Mouse (Mus musculus) megakaryocyte, embryonic 14.5 days (primary cell): Measurements from ENCODE around the gene Tgfa.

Experiments used
- FLI1 ChIP-seq: IDR thresholded peaks from 2 replicates; pipeline ENCODE4 v1.6.1; 2012; ENCODE audit warnings: low read length, inconsistent platforms, mixed read lengths
- GATA1 ChIP-seq: IDR thresholded peaks from 3 replicates; pipeline ENCODE4 v1.6.1; 2012; ENCODE audit warnings: mixed read lengths, low read length, inconsistent platforms, borderline replicate concordance

DNA sequence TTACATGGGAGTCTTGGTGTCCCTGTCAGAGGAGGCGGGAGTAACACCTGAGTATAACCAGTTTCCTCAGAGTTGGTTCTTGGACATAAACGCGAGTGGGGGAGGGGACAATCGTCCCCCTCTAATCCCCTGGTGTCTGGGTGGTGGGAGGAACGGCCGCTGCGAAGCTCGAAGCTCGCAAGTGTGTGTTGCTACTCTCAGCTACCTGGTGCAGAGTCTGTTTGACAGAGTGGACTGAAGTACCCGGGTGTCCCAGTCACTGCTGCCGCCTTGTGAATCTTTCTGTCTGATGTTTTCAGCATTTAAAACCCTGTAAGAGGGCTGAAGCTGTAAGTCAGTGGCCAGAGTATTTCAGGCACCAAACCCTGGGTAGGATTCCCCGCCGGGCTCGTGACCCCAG, 1.0 kb downstream of the Tgfa start:
- TF ChIP-seq GATA1: no peak
- no peak for TF ChIP-seq FLI1
